Mouse (Mus musculus): Measurements from ENCODE around the gene Olfr97.
"Not testable (repeated sequence)": the region's sequence is repeated elsewhere in the genome, so short reads cannot be mapped to it uniquely, and the experiment has no call there.

Gene Olfr97

GRCm38 (mm10) chr17:37237230-37237629 is at the start of gene Olfr97:
TSS of gene Olfr97 (minus strand) at chr17:37237330.
- DNase-seq = not testable (repeated sequence)

- no peak for DNase-seq
Observed at GRCm38 (mm10) chr17:37283360-37283759, 46.2 kb upstream of the Olfr97 start, which contains the start of gene Olfr99. TSS of gene Olfr99 (minus strand) at chr17:37283460.

GRCm38 (mm10) chr17:37280331-37280730 is 43.2 kb upstream of the Olfr97 start:
- no peak for DNase-seq

GRCm38 (mm10) chr17:37276573-37276972 is 39.4 kb upstream of the Olfr97 start:
- no peak for DNase-seq

- DNase-seq = no peak
Observed at GRCm38 (mm10) chr17:37275626-37276248, 38.6 kb upstream of the Olfr97 start.

- DNase-seq = peak; percentile 69
Observed at GRCm38 (mm10) chr17:37270702-37271092, 33.6 kb upstream of the Olfr97 start.

- DNase-seq = peak; percentile 92
Observed at GRCm38 (mm10) chr17:37270058-37270701, 33.0 kb upstream of the Olfr97 start, which contains the start of gene H2-M3. TSS of gene H2-M3 (plus strand) at chr17:37270220.

GRCm38 (mm10) chr17:37263626-37264025 is 26.5 kb upstream of the Olfr97 start, which contains the start of gene Olfr98:
TSS of gene Olfr98 (minus strand) at chr17:37263749.
- DNase-seq = no peak

GRCm38 (mm10) chr17:37250544-37250943 is 13.4 kb upstream of the Olfr97 start:
- DNase-seq = peak; percentile 52

- DNase-seq = no peak
Observed at GRCm38 (mm10) chr17:37249460-37249859, 12.3 kb upstream of the Olfr97 start.

GRCm38 (mm10) chr17:37246715-37247114 is 9.6 kb upstream of the Olfr97 start:
- peak; percentile 64 for DNase-seq

- DNase-seq = no peak
Observed at GRCm38 (mm10) chr17:37242198-37242597, 5.1 kb upstream of the Olfr97 start.

GRCm38 (mm10) chr17:37221879-37222278 is 15.3 kb downstream of the Olfr97 start:
- DNase-seq = no peak

- DNase-seq = no peak
Observed at GRCm38 (mm10) chr17:37219846-37220245, 17.3 kb downstream of the Olfr97 start, which contains the start of gene Olfr96. TSS of gene Olfr96 (plus strand) at chr17:37220146.

GRCm38 (mm10) chr17:37218486-37218885 is 18.6 kb downstream of the Olfr97 start:
- no peak for DNase-seq

- no peak for DNase-seq
Observed at GRCm38 (mm10) chr17:37213018-37213417, 24.1 kb downstream of the Olfr97 start, which contains the start of gene Olfr95. TSS of gene Olfr95 (minus strand) at chr17:37213118.

GRCm38 (mm10) chr17:37210884-37211768 is 26.0 kb downstream of the Olfr97 start:
- DNase-seq = no peak

- no peak for DNase-seq
Observed at GRCm38 (mm10) chr17:37203917-37204236, 33.3 kb downstream of the Olfr97 start.

GRCm38 (mm10) chr17:37203206-37203916 is 33.8 kb downstream of the Olfr97 start:
- DNase-seq = peak; percentile 77

- no peak for DNase-seq
Observed at GRCm38 (mm10) chr17:37200894-37201293, 36.2 kb downstream of the Olfr97 start, which contains the start of gene Olfr94. TSS of gene Olfr94 (minus strand) at chr17:37200994.

GRCm38 (mm10) chr17:37196845-37197724 is 40.0 kb downstream of the Olfr97 start:
- DNase-seq = peak; percentile 8

All from thymus, postnatal 4 days (tissue).